Mouse (Mus musculus) erythroid progenitor cell, adult 5-6 weeks (primary cell): ENCODE results near the gene Mob3b. TPM values are rescaled to one million over a fixed set of nuclear protein-coding genes. Genes with fewer than 3 reads are reported as not detected.

Source experiments
- ATAC-seq: replicated peaks from 2 replicates; pipeline ENCODE4 v1.8.0; 2016; ENCODE audit warnings: moderate number of reproducible peaks, mild to moderate bottlenecking, moderate TSS enrichment, inconsistent platforms; ENCODE audit not compliant: poor library complexity, low FRiP score, severe bottlenecking
- total RNA-seq, 2 experiments: library from RNA; stranded (forward) in 1 of 2; stranded (reverse) in 1 of 2; fragments of 150-400 nt in 1 of 2; fragments of 186-747, 209-891 nt in 1 of 2; gene quantifications; 2 replicates each; pipeline versions ENCODE4 v1.2.3 to v1.2.4; 2015 to 2017; ENCODE audit warnings: low replicate concordance in 2 of 2

The Mob3b gene
- total RNA-seq, 2 experiments from 2014 or later = under 0.01 to 1.4 TPM

- ATAC-seq = no peak
Measured at GRCm38 (mm10) chr4:35084060-35084459, 73.2 kb downstream of the Mob3b start.

- ATAC-seq = no peak
Measured at GRCm38 (mm10) chr4:35082476-35083114, 74.7 kb downstream of the Mob3b start.

- ATAC-seq = no peak
Measured at GRCm38 (mm10) chr4:35080285-35080684, 77.0 kb downstream of the Mob3b start.

GRCm38 (mm10) chr4:35068739-35069138, 88.5 kb downstream of the Mob3b start:
- ATAC-seq = no peak

GRCm38 (mm10) chr4:35066163-35066562, 91.1 kb downstream of the Mob3b start:
- ATAC-seq = no peak

- no peak for ATAC-seq
Measured at GRCm38 (mm10) chr4:35065075-35065838, 92.0 kb downstream of the Mob3b start.

GRCm38 (mm10) chr4:35063146-35063719, 94.1 kb downstream of the Mob3b start:
- no peak for ATAC-seq

GRCm38 (mm10) chr4:35060964-35061363, 96.3 kb downstream of the Mob3b start:
- no peak for ATAC-seq

GRCm38 (mm10) chr4:35060401-35060800, 96.9 kb downstream of the Mob3b start:
- ATAC-seq = no peak

GRCm38 (mm10) chr4:35054362-35054761, 102.9 kb downstream of the Mob3b start:
- ATAC-seq = no peak

GRCm38 (mm10) chr4:35052174-35052942, 104.9 kb downstream of the Mob3b start:
- no peak for ATAC-seq

GRCm38 (mm10) chr4:35051152-35051551, 106.1 kb downstream of the Mob3b start:
- ATAC-seq = no peak

- no peak for ATAC-seq
Measured at GRCm38 (mm10) chr4:35049742-35050058, 107.6 kb downstream of the Mob3b start.

GRCm38 (mm10) chr4:35049036-35049741, 108.1 kb downstream of the Mob3b start:
- no peak for ATAC-seq

- ATAC-seq = no peak
Measured at GRCm38 (mm10) chr4:35040896-35041295, 116.4 kb downstream of the Mob3b start.

GRCm38 (mm10) chr4:35040306-35040705, 117.0 kb downstream of the Mob3b start:
- no peak for ATAC-seq

GRCm38 (mm10) chr4:35037824-35038223, 119.5 kb downstream of the Mob3b start:
- ATAC-seq = no peak

- ATAC-seq = no peak
Measured at GRCm38 (mm10) chr4:35034504-35035290, 122.6 kb downstream of the Mob3b start.

GRCm38 (mm10) chr4:35032758-35033157, 124.5 kb downstream of the Mob3b start:
- ATAC-seq = no peak
